Mouse (Mus musculus): ENCODE results near the gene Galnt15.

DNA sequence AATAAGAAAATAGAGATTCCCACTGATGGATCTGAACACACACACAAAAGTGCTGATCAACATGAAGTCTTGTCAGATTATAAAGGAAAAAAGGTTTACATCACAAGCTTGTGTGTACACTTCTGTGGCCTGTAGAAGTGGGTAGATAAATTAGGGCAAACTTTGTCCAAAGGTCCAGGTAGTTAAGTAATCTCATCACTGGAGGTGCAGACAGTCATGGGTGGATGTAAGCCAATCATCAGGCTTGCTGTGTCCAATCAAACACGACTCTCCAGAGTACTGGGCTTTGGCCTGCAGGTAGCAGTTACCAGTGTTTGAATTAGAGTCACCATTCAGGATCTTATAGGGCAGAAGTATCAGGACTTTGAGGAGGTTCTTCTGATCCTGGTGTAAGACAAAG lies 64.2 kb downstream of the Galnt15 start:
- TF ChIP-seq CTCF (conservative IDR thresholded peaks at IDR 0.05 in 1 of 2, IDR thresholded peaks at IDR 0.05 in 1 of 2; ENCODE audit: low read depth in 2 of 2, low read length in 2 of 2) = no peak
- TF ChIP-seq ZMIZ1 (IDR thresholded peaks at IDR 0.05; ENCODE audit: low read depth, low read length) = no peak
- no peak for TF ChIP-seq EP300 (IDR thresholded peaks at IDR 0.05; ENCODE audit: low read length)
- no peak for TF ChIP-seq RAD21 (IDR thresholded peaks at IDR 0.05; ENCODE audit: low read depth, low read length)
- no peak for TF ChIP-seq POLR2AphosphoS2 (IDR thresholded peaks at IDR 0.05; ENCODE audit: low read depth, low read length)
- TF ChIP-seq JUND (conservative IDR thresholded peaks at IDR 0.05; ENCODE audit: low read depth, low read length) = no peak
